Mouse (Mus musculus) heart, embryonic 14.5 days (tissue): ENCODE measurements at regions not wholly inside any gene's neighbourhood (a gene's known extent, or its start where the extent isn't known, plus 50 kb on each side); places are given as distances from the start of the nearest gene placed in this dataset.

Experiments used
- ATAC-seq: fragments of 200-750 bp; cut with Nextera tagmentation; 2 replicates; pipeline ENCODE4 v1.8.0; 2017; ENCODE audit warnings: low read depth, moderate TSS enrichment; ENCODE audit not compliant: insufficient number of reproducible peaks, insufficient read depth, low FRiP score
- H3K27ac ChIP-seq, 2 experiments: fragments of 200-500 bp in 1 of 2; fragments of 300-500 bp in 1 of 2; sonication (generic) in 1 of 2; replicated peaks in 1 of 2; 2 replicates each; pipeline ENCODE4 v1.5.1; 2012 to 2014; ENCODE audit warnings: low read depth in 2 of 2, low read length in 2 of 2, control low read depth in 1 of 2, mild to moderate bottlenecking in 1 of 2, mixed read lengths in 1 of 2; ENCODE audit not compliant: control insufficient read depth in 1 of 2, insufficient read depth in 1 of 2
- H3K27me3 ChIP-seq: fragments of 300-500 bp; sonication (generic); 2 replicates; pipeline ENCODE4 v1.6.1; 2014; ENCODE audit warnings: mild to moderate bottlenecking, low read length, control low read depth; ENCODE audit not compliant: control insufficient read depth, insufficient read depth
- H3K36me3 ChIP-seq: fragments of 300-500 bp; sonication (generic); 2 replicates; pipeline ENCODE4 v1.6.1; 2014; ENCODE audit warnings: mild to moderate bottlenecking, control low read depth, low read length, mixed read lengths; ENCODE audit not compliant: control insufficient read depth, insufficient read depth
- H3K4me1 ChIP-seq, 2 experiments: fragments of 200-500 bp in 1 of 2; fragments of 300-500 bp in 1 of 2; sonication (generic) in 1 of 2; 2 replicates each; pipeline ENCODE4 v1.6.1; 2012 to 2014; ENCODE audit warnings: low read length in 2 of 2, control low read depth in 1 of 2, mixed read lengths in 1 of 2; ENCODE audit not compliant: control insufficient read depth in 2 of 2, insufficient read depth in 2 of 2
- H3K4me2 ChIP-seq: fragments of 300-500 bp; sonication (generic); 2 replicates; pipeline ENCODE4 v1.6.1; 2014; ENCODE audit warnings: mild to moderate bottlenecking, low read length
- H3K4me3 ChIP-seq, 2 experiments: fragments of 200-500 bp in 1 of 2; fragments of 300-500 bp in 1 of 2; sonication (generic) in 1 of 2; 2 replicates each; pipeline ENCODE4 v1.5.1; 2012 to 2014; ENCODE audit warnings: low read length in 2 of 2, mild to moderate bottlenecking in 2 of 2, control low read depth in 1 of 2, low read depth in 1 of 2, moderate library complexity in 1 of 2; ENCODE audit not compliant: control insufficient read depth in 1 of 2, insufficient read depth in 1 of 2
- H3K9ac ChIP-seq: fragments of 300-500 bp; sonication (generic); 2 replicates; pipeline ENCODE4 v1.6.1; 2014; ENCODE audit warnings: mild to moderate bottlenecking, low read length
- H3K9me3 ChIP-seq: fragments of 300-500 bp; sonication (generic); 2 replicates; pipeline ENCODE4 v1.6.1; 2016; ENCODE audit warnings: low read length, control low read depth; ENCODE audit not compliant: control insufficient read depth
- WGBS: fragments of 180-500 bp; shearing (Covaris S2); extraction: QIAGEN DNeasy Blood & Tissue Kit; methylation state at CpG from one replicate; pipeline ENCODE4 v1.1.7; 2014; 5-methylcytosine and 5-hydroxymethylcytosine counted together

DNA sequence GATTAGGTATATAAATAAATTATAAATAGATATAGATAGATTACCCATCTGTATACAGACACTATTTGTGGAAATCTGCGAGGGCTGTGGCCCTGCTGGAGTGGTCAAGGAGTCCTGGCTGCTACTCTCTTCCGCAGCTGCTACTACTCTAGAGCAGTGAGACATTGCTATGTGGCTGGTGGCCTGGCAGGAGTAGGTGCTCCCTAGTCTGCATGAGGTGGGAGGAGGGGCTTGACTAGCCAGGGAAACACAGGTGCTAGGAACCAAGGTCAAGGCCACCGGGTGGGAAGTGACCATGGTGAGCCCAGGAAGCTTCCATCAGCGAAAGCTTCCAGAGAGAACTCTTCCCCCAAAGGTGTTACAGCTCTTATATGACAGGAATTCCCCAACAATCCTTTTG is 100.3 kb downstream of the Dyrk2 start:
- Histone ChIP-seq H3K4me1 (peaks cover 11 to 20% of the 10 kb centered on the region in 2 experiments), H3K27ac (no peak overlapping the region), H3K9ac (no peak overlapping the region), H3K36me3 (no peaks in the 10 kb centered on the region), H3K4me2 (no peak overlapping the region), H3K4me3 (no peak overlapping the region), H3K27me3 (no peaks in the 10 kb centered on the region), H3K9me3 (no peaks in the 10 kb centered on the region)
- ATAC-seq: no peak
- WGBS: 88% methylated on average over 4 of the region's 4 CpGs

DNA sequence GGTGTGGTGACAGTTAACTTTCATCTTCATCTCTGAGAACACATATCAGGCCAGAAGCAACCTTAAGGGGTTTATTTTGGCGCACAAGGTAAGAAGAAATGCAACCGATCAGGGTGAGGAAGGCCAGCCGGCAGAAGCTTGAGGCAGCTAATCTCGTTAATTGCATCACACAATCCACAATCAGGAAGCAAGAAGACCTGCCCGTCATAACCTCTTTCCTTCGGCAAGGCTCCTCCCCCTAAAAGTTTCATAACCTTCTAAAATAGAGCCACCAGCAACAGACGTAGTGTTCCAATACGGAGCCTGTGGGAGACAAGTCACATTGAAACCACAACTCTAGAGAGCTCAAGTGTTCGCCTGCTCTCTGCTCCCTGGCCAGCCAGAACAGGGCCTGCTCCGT is 91.4 kb downstream of the Dyrk2 start:
- Histone ChIP-seq H3K4me3 (no peak overlapping the region), H3K9me3 (no peaks in the 10 kb centered on the region), H3K4me2 (no peak overlapping the region), H3K4me1 (peaks cover 4 to 15% of the 10 kb centered on the region in 2 experiments; a peak in 2 of 4 replicates), H3K9ac (no peak overlapping the region), H3K27ac (no peak overlapping the region), H3K36me3 (no peaks in the 10 kb centered on the region), H3K27me3 (no peaks in the 10 kb centered on the region)
- ATAC-seq: no peak
- WGBS: 92% methylated on average over 10 of the region's 10 CpGs

DNA sequence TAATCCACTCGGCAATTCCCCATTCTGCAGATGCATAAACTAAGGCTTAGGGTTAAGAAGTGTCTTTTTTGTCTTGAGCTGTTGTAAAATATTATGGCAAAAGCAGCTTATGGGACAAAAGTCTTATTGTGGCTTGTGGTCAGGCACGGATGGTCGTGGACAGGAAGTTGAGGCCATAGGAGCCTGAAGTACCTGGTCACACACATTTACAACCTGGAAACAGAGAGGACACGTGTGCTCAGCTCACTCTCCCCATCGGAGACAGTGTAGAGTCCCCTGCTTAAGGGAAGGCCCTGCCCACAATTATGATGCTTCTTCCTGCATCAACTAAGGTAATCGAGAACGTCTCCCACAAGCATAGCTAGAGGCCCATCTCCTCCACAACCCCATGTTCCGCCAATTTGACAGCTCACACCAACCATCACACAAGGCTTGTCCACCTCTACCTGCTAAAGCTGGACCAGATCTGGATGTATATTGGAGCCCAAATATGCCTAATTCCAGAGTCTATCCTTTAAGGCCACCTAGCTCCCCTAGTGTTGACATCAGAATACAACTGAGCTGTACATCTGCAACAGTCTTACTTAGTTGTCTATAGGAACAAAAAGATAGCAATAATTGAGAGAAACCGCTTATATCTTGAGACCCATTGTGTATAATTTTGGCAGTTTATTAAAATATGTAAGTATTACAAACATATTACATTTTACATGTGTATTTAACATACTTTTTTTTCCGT is 89.0 kb downstream of the Dyrk2 start:
- H3K4me1 ChIP-seq: peaks cover 5 to 19% of the 10 kb centered on the region in 2 experiments; a peak in 3 of 4 replicates
- H3K9ac ChIP-seq: no peak overlapping the region
- no peak overlapping the region for H3K27ac ChIP-seq
- 80% methylated on average over 10 of the region's 10 CpGs for WGBS
- H3K36me3 ChIP-seq: no peaks in the 10 kb centered on the region
- no peak overlapping the region for H3K4me3 ChIP-seq
- no peaks in the 10 kb centered on the region for H3K27me3 ChIP-seq
- ATAC-seq: no peak
- H3K4me2 ChIP-seq: no peak overlapping the region
- H3K9me3 ChIP-seq: no peaks in the 10 kb centered on the region

DNA sequence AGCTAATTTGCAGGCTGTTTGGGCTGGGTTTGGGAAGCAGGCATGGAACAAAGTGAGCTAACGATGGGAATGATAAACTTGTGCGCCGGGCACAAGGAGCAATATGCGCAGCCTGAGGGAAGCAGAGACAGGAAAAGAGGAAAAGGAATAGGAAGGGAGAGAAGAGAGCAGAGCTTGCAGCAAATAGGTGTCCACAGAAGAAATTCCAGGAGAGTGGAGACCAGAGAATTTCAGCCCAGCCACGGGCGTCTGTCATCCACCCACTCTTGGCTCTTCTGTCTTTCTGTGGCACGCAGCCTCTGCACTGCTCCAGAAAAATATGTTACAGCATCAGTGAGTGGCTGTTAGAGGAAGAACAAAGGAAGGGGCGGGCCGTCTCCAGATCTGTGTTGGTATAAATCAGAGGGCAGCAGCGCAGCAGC is 88.2 kb downstream of the Dyrk2 start:
- Histone ChIP-seq H3K4me1 (peaks cover 9 to 23% of the 10 kb centered on the region in 2 experiments; a peak in 3 of 4 replicates), H3K4me2 (no peak overlapping the region), H3K36me3 (no peaks in the 10 kb centered on the region), H3K9me3 (no peaks in the 10 kb centered on the region), H3K27me3 (no peaks in the 10 kb centered on the region), H3K9ac (no peak overlapping the region), H3K4me3 (no peak overlapping the region), H3K27ac (no peak overlapping the region)
- 44% methylated on average over 10 of the region's 10 CpGs for WGBS
- no peak for ATAC-seq

DNA sequence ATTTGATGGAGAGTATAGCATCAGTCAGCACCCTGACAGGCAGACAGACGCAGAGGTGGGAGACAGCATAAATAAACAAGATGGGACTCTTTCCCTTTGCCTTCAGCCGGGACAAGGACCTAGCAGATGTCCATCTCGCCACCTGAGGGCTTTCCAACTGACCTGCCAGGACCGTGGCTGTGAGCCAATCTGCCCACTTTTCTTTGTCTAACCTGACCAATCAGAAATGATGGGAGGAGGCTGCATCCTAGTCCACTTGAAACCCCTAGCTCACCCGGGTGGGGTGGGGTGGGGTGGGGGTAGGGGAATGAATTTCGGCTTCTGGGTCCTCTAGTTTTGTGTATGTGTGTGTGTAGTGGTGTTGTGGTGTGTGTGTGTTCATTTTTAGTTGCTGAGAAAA is 87.4 kb downstream of the Dyrk2 start:
- Histone ChIP-seq H3K9ac (no peak overlapping the region), H3K9me3 (no peaks in the 10 kb centered on the region), H3K36me3 (no peaks in the 10 kb centered on the region), H3K4me2 (no peak overlapping the region; the same call in 1 of the 2 replicates), H3K4me3 (no peak overlapping the region), H3K27me3 (no peaks in the 10 kb centered on the region), H3K27ac (no peak overlapping the region), H3K4me1 (peaks cover 9 to 23% of the 10 kb centered on the region in 2 experiments; a peak in 3 of 4 replicates)
- 57% methylated on average over 6 of the region's 6 CpGs for WGBS
- no peak for ATAC-seq

DNA sequence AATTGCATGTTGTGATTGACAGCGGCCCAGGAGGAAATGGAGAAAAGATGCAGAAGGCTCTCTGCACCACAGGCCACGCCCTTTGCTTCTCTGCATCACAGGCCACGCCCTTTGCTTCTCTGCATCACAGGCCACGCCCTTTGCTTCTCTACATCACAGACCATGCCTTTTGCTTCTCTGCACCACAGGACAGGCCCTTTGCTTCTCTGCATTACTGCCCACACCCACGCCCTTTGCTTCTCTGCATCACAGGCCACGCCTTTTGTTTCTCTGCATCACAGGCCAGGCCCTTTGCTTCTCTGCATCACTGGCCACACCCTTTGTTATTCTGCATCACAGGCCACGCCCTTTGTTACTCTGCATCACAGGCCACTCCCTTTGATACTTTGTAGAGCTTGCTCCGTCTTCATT is 82.7 kb downstream of the Dyrk2 start:
- ATAC-seq: no peak
- peaks cover 4% of the 10 kb centered on the region; the same call in 1 of the 2 replicates for H3K9me3 ChIP-seq
- no peak overlapping the region for H3K9ac ChIP-seq
- peaks cover 9 to 19% of the 10 kb centered on the region in 2 experiments for H3K4me1 ChIP-seq
- no peak overlapping the region for H3K27ac ChIP-seq
- H3K27me3 ChIP-seq: no peaks in the 10 kb centered on the region
- 86% methylated on average over 8 of the region's 8 CpGs for WGBS
- no peak overlapping the region for H3K4me2 ChIP-seq
- no peak overlapping the region for H3K4me3 ChIP-seq
- H3K36me3 ChIP-seq: no peaks in the 10 kb centered on the region

DNA sequence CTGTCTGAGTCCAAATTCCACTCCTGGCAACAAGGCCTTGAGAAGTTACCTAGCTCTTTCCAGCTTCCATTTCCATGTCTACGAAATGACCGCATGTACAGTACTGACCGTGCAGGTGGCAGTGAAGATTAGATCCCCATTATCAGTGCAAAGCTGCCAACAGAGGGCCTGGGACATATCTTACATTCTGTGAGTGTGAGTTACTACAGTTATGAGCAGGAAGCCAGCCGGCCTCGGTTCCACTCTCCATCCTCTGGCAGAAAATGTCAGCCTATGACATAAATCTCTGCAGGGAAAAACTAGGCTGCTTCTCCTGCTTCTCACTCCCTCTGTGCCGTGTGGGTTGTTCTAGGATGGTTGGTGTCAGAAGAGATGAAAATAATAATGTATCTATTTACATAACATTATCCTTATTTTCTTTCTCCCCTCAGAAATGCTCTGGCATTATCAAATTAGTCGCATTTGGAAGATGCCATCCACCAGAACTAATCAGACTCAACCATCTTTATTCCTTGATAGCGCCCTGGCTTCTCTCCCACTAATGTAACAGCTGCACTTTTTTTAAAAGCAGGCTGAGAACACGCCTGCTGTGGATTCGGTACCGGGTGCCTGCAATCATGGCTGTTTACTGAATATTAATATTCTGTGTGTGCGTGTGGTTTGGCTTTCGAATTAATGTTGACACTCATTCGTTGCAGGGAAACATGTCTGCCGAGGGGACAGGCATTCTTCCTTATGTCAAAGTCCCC is 77.5 kb downstream of the Dyrk2 start:
- WGBS: 52% methylated on average over 15 of the region's 15 CpGs
- Histone ChIP-seq H3K27ac (peak overlapping the region in 1 of 2 experiments; percentile 20; a peak in 2 of 4 replicates), H3K9me3 (peaks cover 4% of the 10 kb centered on the region; the same call in 1 of the 2 replicates), H3K4me2 (no peak overlapping the region), H3K27me3 (no peaks in the 10 kb centered on the region), H3K4me1 (peaks cover 6 to 14% of the 10 kb centered on the region in 2 experiments), H3K36me3 (no peaks in the 10 kb centered on the region), H3K9ac (no peak overlapping the region), H3K4me3 (no peak overlapping the region)
- ATAC-seq: no peak
